Mouse (Mus musculus): ENCODE measurements around the gene Amd1.

Gene Amd1

DNA sequence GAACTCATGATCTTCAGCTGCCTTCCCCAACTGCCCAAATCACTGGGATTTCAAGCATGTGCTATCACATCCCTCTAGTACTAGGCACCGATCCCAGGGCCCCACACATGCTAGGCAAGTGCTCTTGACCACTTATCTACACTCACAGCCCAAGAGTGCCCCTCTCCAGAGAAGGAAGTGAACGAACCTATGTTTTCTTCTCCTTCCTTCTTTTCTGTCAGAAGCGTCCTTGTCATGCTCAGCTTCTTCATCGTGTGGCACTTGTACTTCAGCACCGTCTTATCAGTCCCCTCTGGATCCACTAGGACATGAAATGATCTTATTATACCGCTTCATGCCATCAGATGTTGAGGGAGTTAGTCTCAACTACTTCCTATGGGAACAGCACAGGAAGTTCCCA, 51.0 kb downstream of the Amd1 start:
- DNase-seq (ENCODE audit: low read depth, low spot score), result no peak

GRCm38 (mm10) chr10:40249625-40250024, 52.4 kb downstream of the Amd1 start:
- DNase-seq (ENCODE audit: low read depth, low spot score), result no peak

- no peak for DNase-seq (ENCODE audit: low read depth, low spot score)
Measured at GRCm38 (mm10) chr10:40247166-40247716, 54.7 kb downstream of the Amd1 start.

DNA sequence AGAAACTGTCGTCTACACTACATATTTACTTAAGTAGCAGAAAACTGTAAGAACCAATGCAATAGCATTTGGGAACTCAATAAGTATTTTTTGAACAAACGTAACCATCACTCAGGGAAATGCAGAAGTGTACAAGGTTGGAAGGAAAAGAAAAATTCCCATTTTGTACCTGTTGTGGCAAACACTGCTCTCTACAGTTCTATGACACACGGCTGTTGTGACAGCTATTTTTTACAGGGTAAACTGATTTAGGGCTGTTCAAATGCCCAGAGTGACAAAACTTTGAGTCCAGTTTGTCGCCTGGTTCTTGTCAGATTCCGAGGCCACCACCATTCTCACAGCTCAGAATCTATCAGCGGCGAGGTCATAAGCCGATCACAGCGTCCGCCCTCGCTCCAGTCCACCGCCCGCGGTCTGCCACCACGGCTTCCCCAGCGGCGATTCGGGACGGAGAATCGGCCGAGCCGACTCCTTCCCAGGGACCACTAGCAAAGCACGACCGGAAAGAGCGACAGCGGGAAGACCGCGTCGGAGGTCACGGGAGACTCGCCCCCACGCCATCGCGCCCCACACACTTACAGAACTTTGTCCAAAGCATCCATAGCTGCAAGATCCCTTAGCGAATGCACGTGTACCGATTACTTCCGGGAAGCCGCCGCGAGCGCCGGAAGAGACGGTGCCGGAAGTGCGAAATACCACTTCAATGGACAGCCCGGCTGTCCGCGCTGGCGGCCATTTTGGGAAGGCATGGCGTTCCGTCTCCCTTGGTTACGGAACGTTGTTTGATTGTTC, 55.4 kb downstream of the Amd1 start, which contains the start of gene Rpf2:
Gene Rpf2 (minus strand): TSS at position 663 of the 792 bp plus-strand sequence.
- DNase-seq (ENCODE audit: low read depth, low spot score), result peak; percentile 71

DNA sequence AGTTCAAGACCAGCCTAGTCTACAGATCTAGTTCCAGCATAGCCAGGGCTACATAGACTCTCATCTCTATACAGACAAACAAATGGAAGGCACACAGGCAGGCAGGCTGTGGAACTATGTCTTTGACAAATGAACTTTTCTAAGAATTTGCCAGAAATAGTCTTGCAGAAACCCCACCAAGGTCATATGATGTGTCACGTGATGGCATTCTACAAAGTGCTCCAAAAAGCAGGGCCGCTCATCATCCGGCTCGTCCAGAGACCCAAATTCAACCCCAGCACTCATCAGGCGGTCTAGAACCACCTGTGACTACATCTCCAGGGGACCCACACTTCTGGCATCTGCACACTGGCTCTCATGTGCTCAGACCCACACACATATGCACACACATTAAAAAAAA, 64.2 kb downstream of the Amd1 start:
- no peak for DNase-seq (ENCODE audit: low read depth, low spot score)
